Comparison of ENCODE assay signal across 12 mouse cellular contexts in genomic region chr5:66387481-66387880, GRCm38 (mm10).
DNase-seq lines count a peak whose midpoint lies in the region; ATAC-seq and TF ChIP-seq lines count a peak whose summit lies in the region.
"Had no signal": no experiment of that assay in that cellular context is flagged by ENCODE, and none has a peak within 500 bp of the region (broad histone marks: within the 10 kb centered on the region; RNA-seq: fewer than 3 reads in every experiment).

No protein-coding gene starts in this region.

- DNase-seq in layer of hippocampus, adult 2 months (ENCODE audit: low spot score in 2 of 2) = no peak
- no peak for DNase-seq in layer of hippocampus, adult 9-10 months (ENCODE audit: low spot score)
- peak; percentile 62 for DNase-seq in adipocyte (ENCODE audit: low spot score)
- peak; percentile 54 for DNase-seq in hindbrain, embryonic 11.5 days (ENCODE audit: low spot score)
- DNase-seq in thymus, postnatal 36 days = no peak
- DNase-seq: cerebellum, adult 2 months; kidney, adult 2 months had no signal

- peak; percentile 84 for TF ChIP-seq CTCF in layer of hippocampus, adult 2 months (conservative IDR thresholded peaks at IDR 0.05)

- H3K4me1 ChIP-seq in hindbrain, embryonic 11.5 days (replicated peaks; ENCODE audit: control insufficient read depth, insufficient read depth, low read length) = no peaks in the 10 kb centered on the region
- H3K4me1 ChIP-seq in neural tube, embryonic 14.5 days (ENCODE audit: control insufficient read depth, insufficient read depth, low read length) = peaks cover 22% of the 10 kb centered on the region
- H3K4me1 ChIP-seq in kidney, embryonic 15.5 days = 0 out of 2 replicates have a peak, but pooled peaks cover 7% of the 10 kb centered on the region

- H3K27ac ChIP-seq in layer of hippocampus, adult 2 months = no peak overlapping the region
- peak overlapping the region; percentile 43; the same call in 1 of the 2 replicates for H3K27ac ChIP-seq in hindbrain, embryonic 11.5 days (ENCODE audit: low read depth, low read length)
- peak overlapping the region; percentile 40; the same call in 1 of the 2 replicates for H3K27ac ChIP-seq in neural tube, embryonic 14.5 days (ENCODE audit: low read depth, low read length)
- H3K27ac ChIP-seq in kidney, embryonic 15.5 days = no peak overlapping the region

- no peaks in the 10 kb centered on the region for H3K27me3 ChIP-seq in hindbrain, embryonic 11.5 days (ENCODE audit: control insufficient read depth, insufficient read depth, low read length)
- no peaks in the 10 kb centered on the region for H3K27me3 ChIP-seq in neural tube, embryonic 14.5 days (ENCODE audit: control insufficient read depth, insufficient read depth, low read length)
- no peaks in the 10 kb centered on the region for H3K27me3 ChIP-seq in kidney, embryonic 15.5 days

- no peaks in the 10 kb centered on the region for H3K36me3 ChIP-seq in hindbrain, embryonic 11.5 days (ENCODE audit: control insufficient read depth, insufficient read depth, low read length)
- H3K36me3 ChIP-seq in neural tube, embryonic 14.5 days (ENCODE audit: control insufficient read depth, insufficient read depth, low read length) = no peaks in the 10 kb centered on the region
- peaks cover 15% of the 10 kb centered on the region for H3K36me3 ChIP-seq in kidney, embryonic 15.5 days

- H3K9ac ChIP-seq in hindbrain, embryonic 11.5 days (ENCODE audit: low read depth, low read length) = no peak overlapping the region
- no peak overlapping the region for H3K9ac ChIP-seq in neural tube, embryonic 14.5 days (replicated peaks; ENCODE audit: low read depth, low read length)
- H3K9ac ChIP-seq in kidney, embryonic 15.5 days = no peak overlapping the region

- H3K4me3 ChIP-seq in layer of hippocampus, adult 2 months = no peak overlapping the region
- H3K4me3 ChIP-seq in hindbrain, embryonic 11.5 days (ENCODE audit: low read depth, low read length) = no peak overlapping the region
- no peak overlapping the region for H3K4me3 ChIP-seq in neural tube, embryonic 14.5 days (ENCODE audit: low read depth, low read length)
- H3K4me3 ChIP-seq in kidney, embryonic 15.5 days (replicated peaks) = no peak overlapping the region
- H3K4me3 ChIP-seq: erythroblast, embryonic 14.5 days; myocyte had no signal

- H3K4me2 ChIP-seq in hindbrain, embryonic 11.5 days (replicated peaks; ENCODE audit: low read depth, low read length) = no peak overlapping the region
- H3K4me2 ChIP-seq in neural tube, embryonic 14.5 days (ENCODE audit: low read depth, low read length) = no peak overlapping the region
- H3K4me2 ChIP-seq in kidney, embryonic 15.5 days = no peak overlapping the region
- H3K4me2 ChIP-seq: heart, embryonic 11.5 days had no signal

- no peak for ATAC-seq in hindbrain, embryonic 11.5 days (ENCODE audit: low FRiP score)
- no peak for ATAC-seq in neural tube, embryonic 14.5 days (ENCODE audit: low read depth)
- no peak for ATAC-seq in kidney, embryonic 15.5 days (replicated peaks; ENCODE audit: low FRiP score)

- H3K9me3 ChIP-seq in hindbrain, embryonic 11.5 days (ENCODE audit: control insufficient read depth, low read length) = no peaks in the 10 kb centered on the region
- no peaks in the 10 kb centered on the region for H3K9me3 ChIP-seq in neural tube, embryonic 14.5 days (ENCODE audit: control insufficient read depth, low read length)
- no peaks in the 10 kb centered on the region for H3K9me3 ChIP-seq in kidney, embryonic 15.5 days (replicated peaks)

- 78% methylated on average over 8 of the region's 8 CpGs for WGBS in hindbrain, embryonic 11.5 days
- WGBS in neural tube, embryonic 14.5 days = 53% methylated on average over 8 of the region's 8 CpGs
- 66% methylated on average over 8 of the region's 8 CpGs for WGBS in kidney, embryonic 15.5 days

Comparison
In these comparisons a context has a peak if more than half of its experiments do, and no peak if none do; other contexts are left out.
1. DNase-seq: peak in adipocyte (single experiment) and hindbrain, embryonic 11.5 days (single experiment); none in layer of hippocampus, adult 2 months (0 of 2), layer of hippocampus, adult 9-10 months (single experiment) and thymus, postnatal 36 days (0 of 2).
2. H3K27ac ChIP-seq: peak in hindbrain, embryonic 11.5 days (single experiment) and neural tube, embryonic 14.5 days (single experiment); none in layer of hippocampus, adult 2 months (single experiment) and kidney, embryonic 15.5 days (single experiment).